Mouse (Mus musculus) retina, adult 2 months (tissue): ENCODE data around the gene Btbd8.

Experiments used
- DNase-seq: peaks from one replicate; pipeline ENCODE4 v3.0.0-alpha.2; 2012; ENCODE audit warnings: low read depth, low spot score

The Btbd8 gene

GRCm38 (mm10) chr5:107516087-107516486, 78.3 kb downstream of the Btbd8 start:
- DNase-seq = no peak

- no peak for DNase-seq
These were observed 80.8 kb downstream of the Btbd8 start for GRCm38 (mm10) chr5:107518602-107519001.

GRCm38 (mm10) chr5:107521386-107521785, 83.6 kb downstream of the Btbd8 start:
- DNase-seq = no peak

DNA sequence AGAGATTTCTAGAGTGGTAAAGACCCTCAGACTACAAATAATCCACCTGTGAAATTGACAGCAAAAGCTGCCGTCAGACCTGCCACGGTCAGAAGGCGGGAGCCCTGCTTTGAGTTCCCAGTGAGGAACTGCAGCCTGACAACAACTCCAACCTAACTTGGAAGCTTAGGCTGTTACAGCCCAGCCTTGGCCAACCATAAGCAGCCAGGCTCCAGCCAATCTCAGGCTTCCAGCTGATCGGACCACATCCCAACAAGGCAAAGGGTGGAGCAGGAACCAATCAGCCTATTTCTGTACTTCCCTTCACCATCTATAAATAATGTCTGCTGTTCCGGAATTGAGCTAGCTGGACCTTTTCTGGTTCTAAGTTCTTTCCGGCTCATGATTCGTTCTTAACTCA, 84.1 kb downstream of the Btbd8 start:
- no peak for DNase-seq

DNA sequence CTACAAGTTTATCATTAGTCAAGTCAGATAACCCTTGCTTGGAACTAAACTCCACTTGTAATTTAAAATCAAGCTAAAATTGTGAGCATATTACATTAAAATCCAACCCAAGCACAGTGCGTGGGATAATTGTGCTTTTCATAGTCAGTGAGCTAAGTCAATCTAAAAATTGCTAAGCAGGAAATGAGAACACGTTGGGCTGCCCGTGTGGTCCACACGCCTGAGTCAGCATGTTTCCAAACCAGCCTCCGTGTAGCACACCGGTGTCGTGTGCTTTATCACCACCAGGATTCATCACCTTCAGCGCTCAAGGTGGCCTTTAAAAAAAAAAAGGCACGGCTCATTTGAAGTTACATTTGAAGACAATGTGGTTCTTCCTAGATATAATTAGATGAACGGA, 86.5 kb downstream of the Btbd8 start:
- no peak for DNase-seq

DNA sequence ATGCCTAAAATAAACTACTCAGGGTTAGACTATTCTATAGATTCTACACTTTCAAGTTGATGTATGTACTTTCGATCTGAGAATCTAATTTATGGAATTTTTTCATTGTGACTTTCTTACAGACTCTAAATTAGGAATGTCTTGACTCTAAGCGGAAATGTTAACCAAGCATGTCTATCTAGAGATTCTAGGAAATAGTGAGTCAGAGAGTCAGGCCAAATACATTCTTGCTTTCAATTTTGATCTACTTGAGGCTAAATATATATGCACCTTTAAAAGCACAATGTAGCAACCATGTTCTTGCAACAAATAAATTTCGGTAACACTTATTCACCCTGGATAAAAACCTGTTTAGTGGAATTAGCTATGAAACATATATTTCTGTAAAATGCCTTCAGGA, 91.1 kb downstream of the Btbd8 start:
- no peak for DNase-seq

DNA sequence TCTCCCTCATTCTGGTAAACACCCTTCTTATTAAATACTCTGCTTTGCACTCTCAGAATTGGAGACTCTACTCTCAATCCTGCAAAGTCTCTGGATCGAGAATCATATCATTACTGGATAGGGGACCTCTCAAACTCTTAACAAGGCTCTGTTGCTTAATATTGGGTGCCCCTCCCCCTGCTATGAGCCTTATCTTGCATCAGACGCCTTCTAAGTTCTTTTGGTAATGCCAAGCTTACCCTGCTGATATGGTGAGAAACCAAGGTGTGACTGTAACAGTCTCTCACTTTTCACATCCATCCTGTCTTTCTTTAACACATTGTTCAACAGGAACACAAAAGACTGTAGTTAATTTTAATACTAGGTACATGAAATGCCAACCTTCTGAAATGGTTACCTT, 95.8 kb downstream of the Btbd8 start:
- DNase-seq = no peak

- DNase-seq = no peak
These were observed 96.8 kb downstream of the Btbd8 start, which contains the start of gene 1700028K03Rik for GRCm38 (mm10) chr5:107534581-107534980. 1700028K03Rik (plus strand) TSS chr5:107534709.

- DNase-seq = no peak
These were observed 103.9 kb downstream of the Btbd8 start for GRCm38 (mm10) chr5:107541696-107542095.

- no peak for DNase-seq
These were observed 108.1 kb downstream of the Btbd8 start for GRCm38 (mm10) chr5:107545927-107546326.

GRCm38 (mm10) chr5:107547955-107548354, 110.2 kb downstream of the Btbd8 start:
- no peak for DNase-seq

GRCm38 (mm10) chr5:107548444-107548843, 110.6 kb downstream of the Btbd8 start:
- no peak for DNase-seq

DNA sequence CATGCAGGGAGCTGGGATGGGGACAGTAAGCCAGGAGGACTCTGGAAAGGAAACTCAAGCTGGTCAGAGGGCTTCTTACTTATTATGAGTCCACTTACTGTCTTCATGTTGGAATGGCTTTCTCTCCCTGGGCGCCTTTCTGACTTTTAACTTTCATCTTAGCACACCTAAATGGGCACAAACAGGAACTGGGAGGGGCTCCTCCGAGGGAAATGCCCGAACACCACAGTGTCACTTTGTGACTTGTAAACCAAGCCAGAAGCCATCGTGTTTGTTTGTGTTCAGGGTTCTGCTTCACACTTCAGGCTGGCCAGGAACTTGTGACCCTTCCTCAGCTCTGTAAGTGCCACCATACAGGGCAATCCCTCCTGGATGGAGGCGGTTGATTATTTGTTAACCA, 116.5 kb downstream of the Btbd8 start:
- DNase-seq = no peak

GRCm38 (mm10) chr5:107556969-107557368, 119.2 kb downstream of the Btbd8 start:
- no peak for DNase-seq
